Mouse (Mus musculus): ENCODE measurements around the gene Slc30a5. TPM values are rescaled to one million over a fixed set of nuclear protein-coding genes. Genes with fewer than 3 reads are reported as not detected.

Gene Slc30a5
- polyA plus RNA-seq, 1 experiment from 2014 or later, result 57.2 TPM

DNA sequence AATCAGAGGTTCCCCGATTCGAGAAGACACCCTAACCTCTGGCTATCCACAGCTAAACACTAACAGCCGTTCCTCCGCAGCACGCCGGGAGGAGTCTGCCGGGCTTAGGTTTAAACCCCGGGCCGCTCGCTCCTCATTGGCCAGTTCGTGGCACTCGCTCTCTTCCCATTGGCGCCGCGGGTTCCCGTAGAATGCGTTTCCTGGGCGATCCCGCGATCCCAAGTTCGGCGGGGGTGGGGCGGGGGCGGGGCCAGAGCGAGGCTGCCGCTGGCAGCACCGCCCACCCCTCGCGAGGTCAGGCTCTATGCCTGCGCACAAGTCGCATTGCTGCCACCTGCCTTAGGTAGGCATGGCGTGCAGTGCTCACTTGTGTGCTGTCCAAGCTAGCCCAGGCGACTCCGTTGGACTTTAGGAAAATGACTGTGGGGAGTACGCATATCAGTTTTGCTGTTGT lies 46.8 kb downstream of the Slc30a5 start, which contains the start of gene Ccnb1:
Ccnb1 (minus strand) TSS at position 157 of the 454 bp plus-strand sequence.
- WGBS, result under 1% methylated on average over 35 of the region's 35 CpGs
- peak within 1 kb of the TSS; percentile 92 for H3K4me3 ChIP-seq
- H3K36me3 ChIP-seq, result peaks cover 23% of the 10 kb centered on the region
- H3K9ac ChIP-seq, result peak within 1 kb of the TSS; percentile 83
- H3K9me3 ChIP-seq, result no peaks in the 10 kb centered on the region
- H3K27ac ChIP-seq, result peak within 1 kb of the TSS; percentile 48; the same call in 1 of the 2 replicates
- peaks cover 22% of the 10 kb centered on the region for H3K4me1 ChIP-seq
- no peaks in the 10 kb centered on the region for H3K27me3 ChIP-seq
- ATAC-seq (ENCODE audit: low FRiP score, low read depth), result peak; percentile 100
- peak within 1 kb of the TSS; percentile 89 for H3K4me2 ChIP-seq (replicated peaks)

DNA sequence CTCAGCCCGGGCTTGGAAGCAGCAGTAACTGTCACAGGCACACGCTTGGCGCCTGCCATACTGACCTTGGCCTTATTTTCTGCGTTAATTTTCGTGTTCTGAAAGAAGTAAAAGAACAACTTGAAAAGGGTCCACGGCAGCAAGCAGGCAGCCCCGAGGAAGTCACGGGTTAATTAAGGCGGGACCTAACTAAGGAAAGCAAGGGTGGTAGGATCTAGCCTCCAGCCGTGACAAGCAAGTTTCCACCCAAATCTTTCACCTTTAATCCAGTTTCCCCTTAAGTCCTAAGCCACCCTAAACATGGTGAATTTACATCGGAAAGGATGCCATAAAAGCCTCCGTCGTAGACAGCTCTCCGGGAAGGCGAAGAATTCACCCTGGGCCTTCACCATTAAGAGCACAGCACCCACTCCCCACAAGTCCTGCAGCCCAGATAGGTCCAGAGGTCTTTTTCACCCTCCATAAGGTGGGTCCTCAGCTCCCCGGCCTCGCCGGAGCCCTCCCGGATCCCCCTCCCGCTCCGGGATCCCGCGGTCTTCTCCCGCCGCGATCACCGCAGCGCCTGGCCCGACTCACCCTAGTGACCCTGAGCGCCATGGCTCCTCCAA lies 47.3 kb downstream of the Slc30a5 start:
- Histone ChIP-seq H3K4me2 (replicated peaks) (peak overlapping the region; percentile 89), H3K27ac (peak overlapping the region; percentile 48; the same call in 1 of the 2 replicates), H3K27me3 (no peaks in the 10 kb centered on the region), H3K4me3 (peak overlapping the region; percentile 92), H3K9ac (peak overlapping the region; percentile 83), H3K9me3 (no peaks in the 10 kb centered on the region), H3K4me1 (peaks cover 22% of the 10 kb centered on the region), H3K36me3 (peaks cover 28% of the 10 kb centered on the region)
- under 1% methylated on average over 30 of the region's 30 CpGs for WGBS
- peak; percentile 38 for ATAC-seq (ENCODE audit: low FRiP score, low read depth)

DNA sequence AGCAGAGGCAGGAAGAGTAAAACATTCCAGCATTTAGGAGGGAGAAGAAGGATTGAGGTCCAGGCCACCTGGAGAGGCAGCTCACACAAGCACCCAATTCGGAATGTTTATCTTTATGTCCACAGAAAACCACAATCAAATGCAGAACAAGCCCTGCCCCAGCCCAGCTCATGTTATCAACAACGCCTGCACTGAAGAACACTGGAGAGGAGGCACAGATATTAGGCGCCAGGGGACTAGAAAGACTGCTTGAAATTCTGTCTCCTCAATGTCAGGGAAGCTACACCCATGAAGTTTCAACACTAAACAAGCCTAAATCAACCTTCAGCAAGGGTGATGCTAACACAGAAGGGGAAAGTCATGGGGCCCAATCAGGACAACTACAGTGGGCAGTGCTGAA lies 55.7 kb downstream of the Slc30a5 start:
- Histone ChIP-seq H3K9ac (no peak overlapping the region), H3K4me1 (peaks cover 20% of the 10 kb centered on the region), H3K9me3 (no peaks in the 10 kb centered on the region), H3K4me3 (no peak overlapping the region), H3K36me3 (peaks cover 37% of the 10 kb centered on the region), H3K4me2 (replicated peaks) (no peak overlapping the region), H3K27ac (no peak overlapping the region), H3K27me3 (no peaks in the 10 kb centered on the region)
- 76% methylated on average over 3 of the region's 3 CpGs for WGBS
- ATAC-seq (ENCODE audit: low FRiP score, low read depth), result no peak

DNA sequence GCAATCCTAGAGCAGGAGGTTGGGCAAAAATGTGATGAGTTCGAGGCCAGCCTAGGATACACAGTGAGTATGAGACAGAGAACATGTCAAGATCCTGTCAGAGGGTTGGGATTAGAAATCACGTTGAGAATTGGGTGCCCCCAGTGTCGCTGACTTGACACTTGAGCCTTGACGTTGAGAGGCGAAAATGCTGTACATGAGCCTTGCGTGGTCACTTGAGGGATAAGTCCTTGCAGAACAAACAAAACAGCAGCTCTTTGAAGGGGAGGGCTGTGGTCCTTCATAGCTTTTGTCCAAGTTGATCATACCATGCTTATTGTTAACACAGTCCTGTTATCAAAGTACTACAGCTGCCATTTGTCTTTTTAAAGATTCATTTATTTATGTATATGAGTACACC lies 56.5 kb downstream of the Slc30a5 start:
- Histone ChIP-seq H3K4me1 (peaks cover 20% of the 10 kb centered on the region), H3K27me3 (no peaks in the 10 kb centered on the region), H3K36me3 (peaks cover 36% of the 10 kb centered on the region), H3K9me3 (no peaks in the 10 kb centered on the region), H3K27ac (no peak overlapping the region; the same call in 1 of the 2 replicates), H3K4me2 (replicated peaks) (peak overlapping the region; percentile 96), H3K4me3 (no peak overlapping the region), H3K9ac (no peak overlapping the region; the same call in 1 of the 2 replicates)
- WGBS, result 65% methylated on average over 6 of the region's 6 CpGs
- ATAC-seq (ENCODE audit: low FRiP score, low read depth), result no peak

DNA sequence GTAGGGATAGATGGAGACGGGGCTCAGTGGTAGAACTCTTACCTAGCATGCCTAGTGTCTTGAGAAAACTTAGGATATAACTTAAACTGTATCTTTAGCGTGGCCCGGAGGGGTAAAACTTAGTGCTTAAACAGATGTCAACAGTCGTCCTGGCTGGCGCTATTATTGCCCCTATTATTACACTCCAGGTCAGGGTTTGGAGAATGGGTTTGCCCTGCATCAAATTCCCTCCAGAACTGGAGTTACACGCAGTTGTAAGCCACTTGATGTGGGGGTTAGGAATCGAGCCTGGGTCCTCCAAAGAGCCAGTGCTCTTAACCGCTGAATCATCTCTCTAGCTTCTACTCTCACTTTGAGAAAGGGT lies 57.2 kb downstream of the Slc30a5 start:
- no peaks in the 10 kb centered on the region for H3K27me3 ChIP-seq

DNA sequence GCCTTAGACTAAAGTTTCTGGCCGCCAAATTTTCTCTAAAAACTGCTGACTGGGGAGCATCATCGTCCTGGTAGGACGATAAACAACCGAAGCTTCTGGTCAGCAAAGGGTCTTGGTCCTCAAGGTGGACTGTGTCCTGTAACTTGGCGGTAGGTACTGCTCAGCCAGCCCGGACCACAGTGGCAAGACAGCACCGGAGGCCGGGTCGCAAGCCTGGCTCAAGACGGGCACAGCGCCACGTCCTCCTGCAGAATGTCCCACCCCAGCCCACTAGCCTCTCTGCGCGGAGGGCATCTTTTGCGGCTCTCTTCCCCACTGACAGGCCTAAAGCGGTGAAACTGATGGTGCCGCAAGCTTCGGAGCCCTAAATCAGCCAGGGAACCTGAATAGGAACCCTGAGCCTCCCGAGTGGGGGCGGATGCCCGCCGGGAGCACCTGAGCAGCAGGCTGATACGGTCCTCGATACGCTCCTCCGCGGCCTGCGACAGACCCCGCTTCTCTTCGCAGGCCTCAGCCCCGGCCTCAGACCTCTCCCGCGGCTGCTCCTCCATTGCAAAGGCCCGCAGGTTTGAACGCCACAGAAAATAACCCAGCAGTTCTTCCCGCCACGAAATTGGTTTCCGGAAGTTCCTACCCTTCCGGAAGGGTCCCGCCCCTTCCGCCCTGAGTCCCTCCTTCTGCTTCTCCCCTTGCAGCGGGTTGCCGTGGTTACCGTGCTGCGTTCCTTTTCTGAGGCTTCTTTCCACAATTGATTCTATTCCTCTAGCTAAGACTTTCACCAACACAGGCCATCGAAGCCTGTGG lies 57.8 kb downstream of the Slc30a5 start, which contains the start of gene Cenph:
Cenph (minus strand) TSS at position 648 of the 804 bp plus-strand sequence.
- Histone ChIP-seq H3K9ac (peak within 1 kb of the TSS; percentile 84), H3K4me2 (replicated peaks) (peak within 1 kb of the TSS; percentile 96), H3K27me3 (no peaks in the 10 kb centered on the region), H3K9me3 (no peaks in the 10 kb centered on the region), H3K4me1 (peaks cover 20% of the 10 kb centered on the region), H3K27ac (peak within 1 kb of the TSS; percentile 61; the same call in 1 of the 2 replicates), H3K36me3 (peaks cover 36% of the 10 kb centered on the region), H3K4me3 (peak within 1 kb of the TSS; percentile 90)
- under 1% methylated on average over 46 of the region's 46 CpGs for WGBS
- ATAC-seq (ENCODE audit: low FRiP score, low read depth), result peak; percentile 94

More for the DNA sequence above, 57.2 kb downstream of the Slc30a5 start:
- no peaks in the 10 kb centered on the region for H3K9me3 ChIP-seq
- H3K4me2 ChIP-seq (replicated peaks), result peak overlapping the region; percentile 96
- peak; percentile 72 for ATAC-seq (ENCODE audit: low FRiP score, low read depth)
- WGBS, result 15% methylated on average over 8 of the region's 8 CpGs
- peak overlapping the region; percentile 59 for H3K9ac ChIP-seq
- peaks cover 20% of the 10 kb centered on the region for H3K4me1 ChIP-seq
- peak overlapping the region; percentile 61; the same call in 1 of the 2 replicates for H3K27ac ChIP-seq
- H3K36me3 ChIP-seq, result peaks cover 36% of the 10 kb centered on the region
- peak overlapping the region; percentile 90 for H3K4me3 ChIP-seq

DNA sequence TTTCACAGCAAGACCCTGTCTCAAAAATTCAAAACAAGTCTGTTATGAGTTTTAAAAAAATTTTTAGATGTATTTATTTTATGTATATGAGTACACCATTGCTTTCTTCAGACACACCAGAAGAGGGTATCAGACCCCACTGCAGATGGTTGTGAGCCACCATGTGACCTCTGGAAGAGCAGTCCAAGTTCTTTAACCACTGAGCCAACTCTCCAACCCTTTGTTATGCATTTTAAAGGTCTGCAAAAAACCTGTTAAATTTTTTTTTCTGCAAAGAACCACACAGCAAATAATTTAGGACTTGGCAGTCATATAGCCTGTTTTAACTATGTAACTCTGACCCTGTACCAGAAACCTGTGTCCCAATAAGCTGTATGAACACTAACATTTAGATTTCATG lies 58.5 kb downstream of the Slc30a5 start:
- H3K4me3 ChIP-seq, result peak overlapping the region; percentile 90
- ATAC-seq (ENCODE audit: low FRiP score, low read depth), result no peak
- no peaks in the 10 kb centered on the region for H3K9me3 ChIP-seq
- H3K4me1 ChIP-seq, result peaks cover 20% of the 10 kb centered on the region
- H3K4me2 ChIP-seq (replicated peaks), result peak overlapping the region; percentile 96
- peaks cover 36% of the 10 kb centered on the region for H3K36me3 ChIP-seq
- H3K27me3 ChIP-seq, result no peaks in the 10 kb centered on the region
- no peak overlapping the region for H3K27ac ChIP-seq
- peak overlapping the region; percentile 84 for H3K9ac ChIP-seq

DNA sequence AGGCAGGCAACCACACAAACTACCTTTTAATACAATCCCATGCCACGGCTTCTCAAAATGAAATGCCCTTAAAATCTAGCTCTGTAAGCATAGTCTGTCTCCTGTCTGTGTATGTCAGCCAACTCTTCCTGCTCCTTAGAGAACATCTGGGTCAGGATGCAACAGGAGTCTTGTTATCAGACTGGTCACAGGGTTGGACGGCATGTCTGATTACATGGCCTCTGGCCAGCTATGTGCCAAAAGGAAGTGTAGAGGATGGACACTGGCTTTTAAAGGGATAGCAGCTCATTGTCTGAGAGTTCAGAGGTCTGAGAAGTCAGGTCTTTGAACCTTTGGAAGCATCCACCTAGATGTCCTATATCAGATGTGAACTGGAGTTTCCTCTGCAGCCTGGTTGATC lies 77.9 kb downstream of the Slc30a5 start:
- Histone ChIP-seq H3K36me3 (peaks cover 12% of the 10 kb centered on the region), H3K9ac (no peak overlapping the region), H3K4me2 (replicated peaks) (no peak overlapping the region), H3K27me3 (no peaks in the 10 kb centered on the region), H3K27ac (no peak overlapping the region), H3K9me3 (no peaks in the 10 kb centered on the region), H3K4me1 (no peaks in the 10 kb centered on the region), H3K4me3 (no peak overlapping the region)
- WGBS, result 86% methylated on average over 2 of the region's 2 CpGs
- ATAC-seq (ENCODE audit: low FRiP score, low read depth), result no peak

DNA sequence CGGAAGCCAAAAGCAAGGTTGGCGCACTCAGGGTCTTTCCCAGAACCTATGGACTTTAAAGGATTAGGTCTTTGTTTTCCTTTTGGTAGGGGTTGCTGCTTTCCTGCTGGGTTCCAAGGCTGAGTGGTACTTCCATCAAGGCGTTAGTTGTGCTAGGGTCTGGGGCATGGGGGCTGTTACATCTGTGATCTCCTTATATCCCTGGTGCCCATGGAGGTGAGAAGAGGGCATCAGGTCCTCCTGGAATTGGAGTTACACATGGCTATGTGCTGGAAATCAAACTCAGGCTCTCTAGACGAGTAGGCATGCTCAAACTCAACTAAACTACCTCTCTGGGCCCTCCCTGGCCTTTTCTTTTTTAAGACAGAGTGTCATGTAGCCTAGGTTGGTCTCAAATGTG lies 79.0 kb downstream of the Slc30a5 start:
- Histone ChIP-seq H3K9ac (no peak overlapping the region), H3K36me3 (peaks cover under 1% of the 10 kb centered on the region), H3K27me3 (no peaks in the 10 kb centered on the region), H3K27ac (no peak overlapping the region), H3K4me3 (no peak overlapping the region), H3K4me1 (no peaks in the 10 kb centered on the region), H3K4me2 (replicated peaks) (no peak overlapping the region), H3K9me3 (no peaks in the 10 kb centered on the region)
- WGBS, result 71% methylated on average over 4 of the region's 4 CpGs
- no peak for ATAC-seq (ENCODE audit: low FRiP score, low read depth)

DNA sequence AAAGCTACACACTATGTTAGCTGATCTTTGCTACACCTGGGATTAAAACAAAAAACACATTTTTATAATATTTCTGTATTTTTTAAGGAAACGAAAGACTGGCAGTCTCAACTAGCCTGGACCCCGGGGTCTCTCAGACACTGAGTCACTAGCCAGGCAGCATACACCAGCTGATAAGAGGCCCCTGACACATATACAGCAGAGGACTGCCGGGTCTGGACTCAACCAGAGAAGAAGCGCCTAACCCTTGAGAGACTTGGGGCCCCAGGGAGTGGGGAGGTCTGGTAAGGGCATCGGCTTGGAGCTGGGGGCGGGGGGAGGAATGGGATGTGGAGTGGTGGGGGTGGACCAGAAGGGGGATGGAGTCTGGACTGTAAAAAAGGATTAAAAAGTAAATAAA lies 80.2 kb downstream of the Slc30a5 start:
- H3K4me1 ChIP-seq, result no peaks in the 10 kb centered on the region
- no peak overlapping the region for H3K4me2 ChIP-seq (replicated peaks)
- 79% methylated on average over 6 of the region's 6 CpGs for WGBS
- no peak overlapping the region for H3K27ac ChIP-seq
- ATAC-seq (ENCODE audit: low FRiP score, low read depth), result no peak
- H3K36me3 ChIP-seq, result no peaks in the 10 kb centered on the region
- no peaks in the 10 kb centered on the region for H3K27me3 ChIP-seq
- no peak overlapping the region for H3K9ac ChIP-seq
- H3K9me3 ChIP-seq, result no peaks in the 10 kb centered on the region
- no peak overlapping the region for H3K4me3 ChIP-seq
